Mouse (Mus musculus) ES-Bruce4 (cell line): ENCODE measurements around the gene Map4.

Experiments
- CTCF ChIP-seq: IDR thresholded peaks from one replicate; pipeline ENCODE4 v1.8.1; 2011; ENCODE audit warnings: low read depth, low read length
- EP300 ChIP-seq: IDR thresholded peaks from 2 replicates; pipeline ENCODE4 v1.6.1; 2011; ENCODE audit warnings: low read depth, low read length; ENCODE audit not compliant: insufficient read depth
- POLR2A ChIP-seq: IDR thresholded peaks from one replicate; pipeline ENCODE4 v1.8.1; 2011; ENCODE audit warnings: low read length; ENCODE audit not compliant: insufficient read depth

- TF ChIP-seq POLR2A (no peak), CTCF (no peak), EP300 (no peak)
Observed at GRCm38 (mm10) chr9:109896253-109897150, 34.8 kb upstream of the Map4 start.
